Mouse (Mus musculus) kidney, adult 2 months (tissue): ENCODE results near the gene Usp2. TPM values are rescaled to one million over a fixed set of nuclear protein-coding genes. Genes with fewer than 3 reads are reported as not detected.

Experiments used
- DNase-seq: peaks from one replicate; pipeline ENCODE4 v3.0.0; 2021
- H3K27ac ChIP-seq: fragments of 200-500 bp; 2 replicates; pipeline ENCODE4 v1.5.1; 2012; ENCODE audit warnings: low read depth, low read length, control low read depth, inconsistent platforms; ENCODE audit not compliant: insufficient read depth
- H3K27me3 ChIP-seq: fragments of 200-500 bp; replicated peaks from 2 replicates; pipeline ENCODE4 v1.6.1; 2012; ENCODE audit warnings: mild to moderate bottlenecking, moderate library complexity, low read length, inconsistent platforms; ENCODE audit not compliant: control insufficient read depth, insufficient read depth
- H3K36me3 ChIP-seq: fragments of 200-500 bp; 2 replicates; pipeline ENCODE4 v1.6.1; 2012; ENCODE audit warnings: mild to moderate bottlenecking, moderate library complexity, low read length, inconsistent platforms; ENCODE audit not compliant: control insufficient read depth, insufficient read depth
- H3K4me1 ChIP-seq: fragments of 200-500 bp; 2 replicates; pipeline ENCODE4 v1.6.1; 2011; ENCODE audit warnings: low read length; ENCODE audit not compliant: control insufficient read depth, insufficient read depth
- H3K4me3 ChIP-seq: fragments of 200-500 bp; 2 replicates; pipeline ENCODE4 v1.5.1; 2011; ENCODE audit warnings: mild to moderate bottlenecking, low read depth, low read length, control low read depth; ENCODE audit not compliant: insufficient read depth
- CTCF ChIP-seq: fragments of 200-500 bp; conservative IDR thresholded peaks from 2 replicates; pipeline ENCODE4 v1.5.1; 2011; ENCODE audit warnings: low read depth, mild to moderate bottlenecking, control low read depth, low read length, moderate library complexity, mixed read lengths; ENCODE audit not compliant: insufficient read depth, insufficient read length
- POLR2A ChIP-seq: fragments of 200-500 bp; IDR thresholded peaks from one replicate; pipeline ENCODE4 v1.6.1; 2011; ENCODE audit warnings: low read depth, low read length, control low read depth
- whole genome bisulfite sequencing: fragments of 180-500 bp; shearing (Covaris S2); methylation state at CpG from one replicate; pipeline ENCODE4 v1.1.7; 2018; 5-methylcytosine and 5-hydroxymethylcytosine counted together
- polyA plus RNA-seq: library from polyadenylated mRNA; depleted of rRNA; stranded (reverse); fragments of >200 nt; gene quantifications from 2 replicates; pipeline ENCODE4 v1.2.3, GENCODE M21; 2012

Usp2 gene
- polyA plus RNA-seq, 1 experiment, result 55.5 TPM

- H3K4me1 ChIP-seq, result peaks cover 46% of the 10 kb centered on the region
Measured at GRCm38 (mm10) chr9:44082266-44082665, 15.4 kb downstream of the Usp2 start.

GRCm38 (mm10) chr9:44083392-44084121 lies 16.7 kb downstream of the Usp2 start:
- peak overlapping the region; percentile 93 for H3K27ac ChIP-seq
- H3K4me3 ChIP-seq, result peak overlapping the region; percentile 7
- H3K36me3 ChIP-seq, result no peaks in the 10 kb centered on the region
- peaks cover 33% of the 10 kb centered on the region for H3K4me1 ChIP-seq
- 21% methylated on average over 23 of the region's 23 CpGs for WGBS
- no peak for TF ChIP-seq POLR2A
- DNase-seq, result peak; percentile 94
- H3K27me3 ChIP-seq, result no peaks in the 10 kb centered on the region

More at GRCm38 (mm10) chr9:44082266-44082665, 15.4 kb downstream of the Usp2 start:
- TF ChIP-seq POLR2A (no peak), CTCF (no peak)
- 83% methylated on average over 5 of the region's 5 CpGs for WGBS
- Histone ChIP-seq H3K27me3 (no peaks in the 10 kb centered on the region), H3K4me3 (no peak overlapping the region), H3K27ac (no peak overlapping the region), H3K36me3 (no peaks in the 10 kb centered on the region)
- no peak for DNase-seq

GRCm38 (mm10) chr9:44084236-44084635 lies 17.4 kb downstream of the Usp2 start:
- no peak for TF ChIP-seq POLR2A
- TF ChIP-seq CTCF, result no peak
- DNase-seq, result no peak
- Histone ChIP-seq H3K27ac (peak overlapping the region; percentile 93), H3K36me3 (no peaks in the 10 kb centered on the region), H3K4me3 (peak overlapping the region; percentile 55), H3K4me1 (peaks cover 35% of the 10 kb centered on the region), H3K27me3 (no peaks in the 10 kb centered on the region)
- 6% methylated on average over 14 of the region's 14 CpGs for WGBS

- Histone ChIP-seq H3K4me1 (peaks cover 30% of the 10 kb centered on the region), H3K4me3 (peak overlapping the region; percentile 81), H3K27me3 (no peaks in the 10 kb centered on the region), H3K27ac (peak overlapping the region; percentile 99), H3K36me3 (no peaks in the 10 kb centered on the region; the same call in 1 of the 2 replicates)
- peak; percentile 98 for DNase-seq
- TF ChIP-seq CTCF (no peak), POLR2A (peak; percentile 42)
- WGBS, result under 1% methylated on average over 62 of the region's 62 CpGs
Measured at GRCm38 (mm10) chr9:44084659-44085229, 17.9 kb downstream of the Usp2 start.

GRCm38 (mm10) chr9:44085276-44085675 lies 18.5 kb downstream of the Usp2 start:
- H3K27ac ChIP-seq, result peak overlapping the region; percentile 99

GRCm38 (mm10) chr9:44085741-44086665 lies 19.2 kb downstream of the Usp2 start:
- Histone ChIP-seq H3K27ac (peak overlapping the region; percentile 99), H3K27me3 (no peaks in the 10 kb centered on the region), H3K36me3 (peaks cover 4% of the 10 kb centered on the region), H3K4me3 (peak overlapping the region; percentile 81), H3K4me1 (peaks cover 19% of the 10 kb centered on the region)
- 46% methylated on average over 15 of the region's 15 CpGs for WGBS
- peak; percentile 88 for DNase-seq
- no peak for TF ChIP-seq CTCF
- TF ChIP-seq POLR2A, result peak; percentile 66

More at GRCm38 (mm10) chr9:44085276-44085675, 18.5 kb downstream of the Usp2 start:
- TF ChIP-seq POLR2A, result no peak
- no peak for TF ChIP-seq CTCF
- WGBS, result 6% methylated on average over 10 of the region's 10 CpGs
- Histone ChIP-seq H3K4me3 (peak overlapping the region; percentile 81), H3K36me3 (peaks cover 2% of the 10 kb centered on the region), H3K27me3 (no peaks in the 10 kb centered on the region), H3K4me1 (peaks cover 27% of the 10 kb centered on the region)
- DNase-seq, result no peak

GRCm38 (mm10) chr9:44086960-44087359 lies 20.1 kb downstream of the Usp2 start:
- peaks cover 7% of the 10 kb centered on the region for H3K36me3 ChIP-seq
- no peaks in the 10 kb centered on the region for H3K27me3 ChIP-seq
- H3K4me3 ChIP-seq, result peak overlapping the region; percentile 56
- DNase-seq, result peak; percentile 83
- H3K27ac ChIP-seq, result peak overlapping the region; percentile 60
- WGBS, result 37% methylated on average over 10 of the region's 10 CpGs
- peaks cover 16% of the 10 kb centered on the region for H3K4me1 ChIP-seq
- TF ChIP-seq CTCF (no peak), POLR2A (peak; percentile 66)
